In genomic region chr8:121192451-121192850, GRCm38 (mm10) we compare ENCODE assay signal across 22 mouse cellular contexts.
A peak's percentile ranks its signal among the peaks of the same experiment; 100 is the strongest.
DNase-seq lines count a peak whose midpoint lies in the region; ATAC-seq and TF ChIP-seq lines count a peak whose summit lies in the region.
"Had no signal": no experiment of that assay in that cellular context is flagged by ENCODE, and none has a peak within 500 bp of the region (broad histone marks: within the 10 kb centered on the region; RNA-seq: fewer than 3 reads in every experiment).

No protein-coding gene starts in this region.

- H3K27ac ChIP-seq in CH12.LX (ENCODE audit: insufficient read depth, low read depth) = no peak overlapping the region
- no peak overlapping the region for H3K27ac ChIP-seq in heart, adult 2 months
- H3K27ac ChIP-seq: embryonic facial prominence, embryonic 15.5 days; forebrain, embryonic 10.5 days; gastrocnemius, adult 2 months; heart, embryonic 15.5 days; hindbrain, embryonic 12.5 days; intestine, embryonic 15.5 days; midbrain, embryonic 10.5 days; neural tube, embryonic 13.5 days; stomach, embryonic 15.5 days had no signal

- H3K9me3 ChIP-seq in CH12.LX (replicated peaks; ENCODE audit: low read length) = no peaks in the 10 kb centered on the region
- H3K9me3 ChIP-seq: embryonic facial prominence, embryonic 15.5 days; forebrain, embryonic 10.5 days; heart, embryonic 15.5 days; hindbrain, embryonic 12.5 days; intestine, embryonic 15.5 days; midbrain, embryonic 10.5 days; neural tube, embryonic 13.5 days; stomach, embryonic 15.5 days had no signal

- POLR2A ChIA-PET in Patski (lab: Charles Lee) = interaction anchor here (0.6 kb wide), 1 partner anchor 63 kb away, joined by 3 read pairs; no protein-coding TSS in a partner anchor

- H3K79me2 ChIP-seq in CH12.LX (replicated peaks; ENCODE audit: control insufficient read depth, extremely low read depth, insufficient read depth, poor library complexity, severe bottlenecking) = no peaks in the 10 kb centered on the region
- H3K79me2 ChIP-seq in heart, adult 2 months (replicated peaks; ENCODE audit: control insufficient read depth, insufficient read depth, low read length) = no peaks in the 10 kb centered on the region

- intact Hi-C loops in heart, adult 2 months (cut with DNase I) = no loop called here

- H3K9ac ChIP-seq in CH12.LX (ENCODE audit: insufficient read depth, low read depth) = no peak overlapping the region
- H3K9ac ChIP-seq in heart, adult 2 months (ENCODE audit: low read depth, low read length) = no peak overlapping the region
- H3K9ac ChIP-seq: embryonic facial prominence, embryonic 15.5 days; heart, embryonic 15.5 days; hindbrain, embryonic 12.5 days; intestine, embryonic 15.5 days; neural tube, embryonic 13.5 days; stomach, embryonic 15.5 days had no signal

- in situ Hi-C loops in CH12.LX (cut with MboI; ENCODE audit: low pct_ligation_motif_present, low pct_unique_long_range_greater_than_20kb, low sequenced_read_pairs) = no loop called here
- in situ Hi-C loops in Patski (cut with MboI; ENCODE audit: low pct_unique_long_range_greater_than_20kb) = no loop called here

- peaks cover 92% of the 10 kb centered on the region for H3K27me3 ChIP-seq in CH12.LX (replicated peaks)
- peaks cover 4% of the 10 kb centered on the region for H3K27me3 ChIP-seq in Patski
- H3K27me3 ChIP-seq in heart, adult 2 months (ENCODE audit: control insufficient read depth, insufficient read depth, low read length) = no peaks in the 10 kb centered on the region

- dilution Hi-C loops in CH12.LX (cut with MboI; ENCODE audit: extremely low pct_ligation_motif_present, extremely low pct_unique_long_range_greater_than_20kb, low sequenced_read_pairs) = no loop called here

- H3K36me3 ChIP-seq in CH12.LX (replicated peaks in 1 of 2; ENCODE audit: control insufficient read depth in 1 of 2, insufficient read depth in 1 of 2, low read length in 1 of 2) = no peaks in the 10 kb centered on the region
- no peaks in the 10 kb centered on the region for H3K36me3 ChIP-seq in heart, adult 2 months (ENCODE audit: control insufficient read depth, insufficient read depth, low read length)
- H3K36me3 ChIP-seq: embryonic facial prominence, embryonic 15.5 days; forebrain, embryonic 10.5 days; heart, embryonic 15.5 days; hindbrain, embryonic 12.5 days; intestine, embryonic 15.5 days; midbrain, embryonic 10.5 days; neural tube, embryonic 13.5 days; stomach, embryonic 15.5 days had no signal

- no peak overlapping the region for H3K4me3 ChIP-seq in CH12.LX (replicated peaks in 1 of 3; ENCODE audit: low read depth in 2 of 3, low read length in 2 of 3, poor library complexity in 1 of 3)
- H3K4me3 ChIP-seq in heart, adult 2 months = no peak overlapping the region
- H3K4me3 ChIP-seq: embryonic facial prominence, embryonic 15.5 days; forebrain, embryonic 10.5 days; gastrocnemius, adult 2 months; heart, embryonic 15.5 days; hindbrain, embryonic 12.5 days; intestine, embryonic 15.5 days; midbrain, embryonic 10.5 days; neural tube, embryonic 13.5 days; stomach, embryonic 15.5 days had no signal

- no peak for DNase-seq in CH12.LX (ENCODE audit: extremely low read depth)
- DNase-seq in Patski (ENCODE audit: low read depth, low spot score) = peak; percentile 46
- DNase-seq in kidney, adult 9 months = peak; percentile 60
- DNase-seq in kidney, postnatal 36 days = peak; percentile 58 to 75
- no peak for DNase-seq in adrenal gland, postnatal 10 days
- no peak for DNase-seq in heart, postnatal 4 days
- DNase-seq in heart, adult 2 months = no peak
- DNase-seq: cerebellum, adult 9-10 months; gastrocnemius, adult 2 months; layer of hippocampus, postnatal 36 days; left cerebral cortex, postnatal 4 days; right cerebral cortex, postnatal 14 days; thymus, postnatal 25 days had no signal

- CTCF ChIA-PET in Patski (lab: Charles Lee) = interaction anchor here (1.5 kb wide), 1 partner anchor 11 kb away, joined by 4 read pairs; no protein-coding TSS in a partner anchor

- TF ChIP-seq EP300 in CH12.LX (IDR thresholded peaks at IDR 0.05; ENCODE audit: low read length) = no peak
- TF ChIP-seq EP300 in heart, adult 2 months (IDR thresholded peaks at IDR 0.05; ENCODE audit: insufficient read depth, low read depth, low read length) = no peak

- TF ChIP-seq CTCF in CH12.LX (conservative IDR thresholded peaks at IDR 0.05 in 1 of 2, IDR thresholded peaks at IDR 0.05 in 1 of 2; ENCODE audit: low read depth in 2 of 2, low read length in 2 of 2) = no peak
- TF ChIP-seq CTCF in Patski (IDR thresholded peaks at IDR 0.05) = no peak
- no peak for TF ChIP-seq CTCF in heart, adult 2 months (IDR thresholded peaks at IDR 0.05)

- no peak for TF ChIP-seq RAD21 in CH12.LX (IDR thresholded peaks at IDR 0.05; ENCODE audit: low read depth, low read length)

- TF ChIP-seq POLR2A in CH12.LX (IDR thresholded peaks at IDR 0.05; ENCODE audit: low read depth, low read length) = no peak
- no peak for TF ChIP-seq POLR2A in heart, adult 2 months (IDR thresholded peaks at IDR 0.05; ENCODE audit: insufficient read depth, low read depth, low read length)

- H3K4me2 ChIP-seq in CH12.LX (ENCODE audit: insufficient read depth, low read depth, poor library complexity, severe bottlenecking) = peak overlapping the region; percentile 42; the same call in 1 of the 2 replicates
- H3K4me2 ChIP-seq: embryonic facial prominence, embryonic 15.5 days; heart, embryonic 15.5 days; hindbrain, embryonic 12.5 days; intestine, embryonic 15.5 days; liver, embryonic 11.5 days; neural tube, embryonic 13.5 days; stomach, embryonic 15.5 days had no signal

- H3K4me1 ChIP-seq in CH12.LX (ENCODE audit: control insufficient read depth in 1 of 2, insufficient read depth in 2 of 2) = peaks cover 0 to 2% of the 10 kb centered on the region in 2 experiments; a peak in 1 of 4 replicates
- peaks cover 3% of the 10 kb centered on the region for H3K4me1 ChIP-seq in heart, adult 2 months (ENCODE audit: control insufficient read depth, insufficient read depth, low read length)
- H3K4me1 ChIP-seq: midbrain, embryonic 10.5 days; stomach, embryonic 15.5 days had no signal

- 25% methylated on average over 8 of the region's 8 CpGs for WGBS in heart, adult 2 months

- ATAC-seq in Patski = peak; percentile 14
- ATAC-seq: intestine, embryonic 15.5 days had no signal

TF ChIP-seq in CH12.LX, 34 proteins besides CTCF, POLR2A, EP300 and RAD21:
- no peak for TF ChIP-seq CHD1 (IDR thresholded peaks at IDR 0.05; ENCODE audit: low read depth, low read length)
- no peak for TF ChIP-seq ETS1 (conservative IDR thresholded peaks at IDR 0.05; ENCODE audit: low read depth, low read length)
- TF ChIP-seq UBTF (IDR thresholded peaks at IDR 0.05; ENCODE audit: low read depth, low read length) = no peak
- TF ChIP-seq SIN3A (IDR thresholded peaks at IDR 0.05; ENCODE audit: low read length) = no peak
- no peak for TF ChIP-seq HCFC1 (IDR thresholded peaks at IDR 0.05; ENCODE audit: low read depth, low read length)
TF ChIP-seq in CH12.LX: peak in this region for 0.

Comparison
In these comparisons a context has a peak if more than half of its experiments do, and no peak if none do; other contexts are left out.
1. DNase-seq: peak in Patski (single experiment), kidney, adult 9 months (single experiment) and kidney, postnatal 36 days (2 of 2); none in CH12.LX (single experiment), adrenal gland, postnatal 10 days (single experiment), heart, postnatal 4 days (single experiment) and heart, adult 2 months (0 of 2).